Mouse (Mus musculus) limb, embryonic 12.5 days (tissue): ENCODE results near the gene Atg7. TPM values are rescaled to one million over a fixed set of nuclear protein-coding genes. Genes with fewer than 3 reads are reported as not detected.

Experiments used
- ATAC-seq: fragments of 200-750 bp; cut with Nextera tagmentation; 2 replicates; pipeline ENCODE4 v1.8.0; 2017; ENCODE audit warnings: low read depth, moderate TSS enrichment; ENCODE audit not compliant: insufficient number of reproducible peaks, insufficient read depth, low FRiP score, low TSS enrichment
- H3K27ac ChIP-seq: fragments of 300-500 bp; sonication (generic); 2 replicates; pipeline ENCODE4 v1.5.1; 2016; ENCODE audit warnings: mild to moderate bottlenecking, moderate library complexity
- H3K27me3 ChIP-seq: fragments of 300-500 bp; sonication (generic); 2 replicates; pipeline ENCODE4 v1.6.1; 2016; ENCODE audit warnings: mild to moderate bottlenecking, moderate library complexity
- H3K36me3 ChIP-seq: fragments of 300-500 bp; sonication (generic); 2 replicates; pipeline ENCODE4 v1.6.1; 2016; ENCODE audit warnings: mild to moderate bottlenecking, moderate library complexity
- H3K4me1 ChIP-seq: fragments of 300-500 bp; sonication (generic); replicated peaks from 2 replicates; pipeline ENCODE4 v1.6.1; 2016
- H3K4me2 ChIP-seq: fragments of 300-500 bp; sonication (generic); 2 replicates; pipeline ENCODE4 v1.6.1; 2016; ENCODE audit warnings: mild to moderate bottlenecking, moderate library complexity
- H3K4me3 ChIP-seq: fragments of 300-500 bp; sonication (generic); replicated peaks from 2 replicates; pipeline ENCODE4 v1.5.1; 2016; ENCODE audit warnings: mild to moderate bottlenecking
- H3K9ac ChIP-seq: fragments of 300-500 bp; sonication (generic); replicated peaks from 2 replicates; pipeline ENCODE4 v1.6.1; 2016; ENCODE audit warnings: mild to moderate bottlenecking, moderate library complexity
- H3K9me3 ChIP-seq: fragments of 300-500 bp; sonication (generic); 2 replicates; pipeline ENCODE4 v1.6.1; 2016; ENCODE audit warnings: mild to moderate bottlenecking, moderate library complexity
- WGBS: fragments of 180-500 bp; shearing (Covaris S2); methylation state at CpG from one replicate; pipeline ENCODE4 v1.1.7; 2016; 5-methylcytosine and 5-hydroxymethylcytosine counted together
- polyA plus RNA-seq: library from polyadenylated mRNA; unstranded; fragments of >200 nt; fragmentation: Nextera tagmentation; extraction: Ambion mirVana; gene quantifications from 2 replicates; pipeline ENCODE4 v1.2.1, GENCODE M21; 2016

Atg7 gene
- polyA plus RNA-seq, 1 experiment from 2014 or later: 17.1 TPM

- peak; percentile 60; the same call in 1 of the 2 replicates for ATAC-seq
- Histone ChIP-seq H3K4me2 (no peak overlapping the region), H3K4me3 (no peak overlapping the region), H3K27me3 (no peaks in the 10 kb centered on the region), H3K4me1 (peaks cover 56% of the 10 kb centered on the region), H3K9ac (0 out of 2 replicates have a peak overlapping the region, but pooled peaks have one; percentile 3), H3K27ac (peak overlapping the region; percentile 82), H3K9me3 (no peaks in the 10 kb centered on the region), H3K36me3 (no peaks in the 10 kb centered on the region)
- WGBS: 55% methylated on average over 7 of the region's 7 CpGs
Observed at GRCm38 (mm10) chr6:114715289-114716030, 72.6 kb downstream of the Atg7 start.

GRCm38 (mm10) chr6:114719100-114719499, 76.2 kb downstream of the Atg7 start:
- no peaks in the 10 kb centered on the region for H3K9me3 ChIP-seq
- H3K27me3 ChIP-seq: no peaks in the 10 kb centered on the region
- ATAC-seq: no peak
- no peak overlapping the region for H3K9ac ChIP-seq
- WGBS: 70% methylated on average over 5 of the region's 5 CpGs
- H3K4me1 ChIP-seq: peaks cover 32% of the 10 kb centered on the region
- H3K36me3 ChIP-seq: no peaks in the 10 kb centered on the region
- H3K4me3 ChIP-seq: no peak overlapping the region
- no peak overlapping the region for H3K4me2 ChIP-seq
- H3K27ac ChIP-seq: peak overlapping the region; percentile 8; the same call in 1 of the 2 replicates

- no peak overlapping the region for H3K4me2 ChIP-seq
- H3K27me3 ChIP-seq: no peaks in the 10 kb centered on the region
- no peaks in the 10 kb centered on the region for H3K36me3 ChIP-seq
- H3K27ac ChIP-seq: no peak overlapping the region
- H3K9ac ChIP-seq: no peak overlapping the region
- H3K9me3 ChIP-seq: no peaks in the 10 kb centered on the region
- WGBS: 72% methylated on average over 8 of the region's 8 CpGs
- H3K4me1 ChIP-seq: peaks cover 31% of the 10 kb centered on the region
- H3K4me3 ChIP-seq: no peak overlapping the region
- no peak for ATAC-seq
Observed at GRCm38 (mm10) chr6:114719665-114720064, 76.8 kb downstream of the Atg7 start.

GRCm38 (mm10) chr6:114722046-114722445, 79.1 kb downstream of the Atg7 start:
- 86% methylated on average over 5 of the region's 5 CpGs for WGBS
- H3K4me1 ChIP-seq: peaks cover 34% of the 10 kb centered on the region
- H3K27me3 ChIP-seq: no peaks in the 10 kb centered on the region
- no peaks in the 10 kb centered on the region for H3K36me3 ChIP-seq
- no peak for ATAC-seq
- H3K4me3 ChIP-seq: no peak overlapping the region
- H3K4me2 ChIP-seq: no peak overlapping the region
- H3K9ac ChIP-seq: no peak overlapping the region
- no peaks in the 10 kb centered on the region for H3K9me3 ChIP-seq
- H3K27ac ChIP-seq: no peak overlapping the region

- peaks cover 40% of the 10 kb centered on the region for H3K4me1 ChIP-seq
- H3K4me2 ChIP-seq: no peak overlapping the region
- WGBS: 26% methylated on average over 9 of the region's 9 CpGs
- ATAC-seq: no peak
- H3K27me3 ChIP-seq: no peaks in the 10 kb centered on the region
- H3K27ac ChIP-seq: no peak overlapping the region
- no peaks in the 10 kb centered on the region for H3K36me3 ChIP-seq
- H3K4me3 ChIP-seq: no peak overlapping the region
- H3K9ac ChIP-seq: 0 out of 2 replicates have a peak overlapping the region, but pooled peaks have one; percentile 3
- no peaks in the 10 kb centered on the region for H3K9me3 ChIP-seq
Observed at GRCm38 (mm10) chr6:114723925-114724324, 81.0 kb downstream of the Atg7 start.

GRCm38 (mm10) chr6:114724351-114724750, 81.5 kb downstream of the Atg7 start:
- Histone ChIP-seq H3K27ac (no peak overlapping the region), H3K4me2 (no peak overlapping the region)
- ATAC-seq: no peak

GRCm38 (mm10) chr6:114725147-114725575, 82.3 kb downstream of the Atg7 start:
- H3K9me3 ChIP-seq: no peaks in the 10 kb centered on the region
- H3K4me1 ChIP-seq: peaks cover 39% of the 10 kb centered on the region
- H3K27ac ChIP-seq: peak overlapping the region; percentile 50
- WGBS: 21% methylated on average over 8 of the region's 8 CpGs
- no peaks in the 10 kb centered on the region for H3K36me3 ChIP-seq
- no peak for ATAC-seq
- no peak overlapping the region for H3K4me2 ChIP-seq
- no peaks in the 10 kb centered on the region for H3K27me3 ChIP-seq
- H3K9ac ChIP-seq: no peak overlapping the region
- no peak overlapping the region for H3K4me3 ChIP-seq

More at GRCm38 (mm10) chr6:114724351-114724750, 81.5 kb downstream of the Atg7 start:
- Histone ChIP-seq H3K27me3 (no peaks in the 10 kb centered on the region), H3K9ac (0 out of 2 replicates have a peak overlapping the region, but pooled peaks have one; percentile 3), H3K4me3 (no peak overlapping the region), H3K9me3 (no peaks in the 10 kb centered on the region), H3K4me1 (peaks cover 38% of the 10 kb centered on the region), H3K36me3 (no peaks in the 10 kb centered on the region)
- 85% methylated on average over 7 of the region's 7 CpGs for WGBS

GRCm38 (mm10) chr6:114726681-114727080, 83.8 kb downstream of the Atg7 start:
- no peaks in the 10 kb centered on the region for H3K9me3 ChIP-seq
- 42% methylated on average over 11 of the region's 11 CpGs for WGBS
- no peaks in the 10 kb centered on the region for H3K27me3 ChIP-seq
- no peak overlapping the region for H3K4me3 ChIP-seq
- no peak for ATAC-seq
- no peaks in the 10 kb centered on the region for H3K36me3 ChIP-seq
- H3K4me1 ChIP-seq: peaks cover 43% of the 10 kb centered on the region
- peak overlapping the region; percentile 1; the same call in 1 of the 2 replicates for H3K4me2 ChIP-seq
- 0 out of 2 replicates have a peak overlapping the region, but pooled peaks have one; percentile 12 for H3K27ac ChIP-seq
- no peak overlapping the region for H3K9ac ChIP-seq

- WGBS: 67% methylated on average over 5 of the region's 5 CpGs
- H3K27ac ChIP-seq: no peak overlapping the region
- ATAC-seq: no peak
- H3K9ac ChIP-seq: no peak overlapping the region
- H3K4me2 ChIP-seq: no peak overlapping the region
- no peak overlapping the region for H3K4me3 ChIP-seq
- 0 out of 2 replicates have a peak, but pooled peaks cover 4% of the 10 kb centered on the region for H3K27me3 ChIP-seq
- H3K36me3 ChIP-seq: no peaks in the 10 kb centered on the region
- H3K9me3 ChIP-seq: no peaks in the 10 kb centered on the region; the same call in 1 of the 2 replicates
- H3K4me1 ChIP-seq: peaks cover 24% of the 10 kb centered on the region
Observed at GRCm38 (mm10) chr6:114733156-114733555, 90.3 kb downstream of the Atg7 start.

GRCm38 (mm10) chr6:114733681-114734080, 90.8 kb downstream of the Atg7 start:
- no peak overlapping the region for H3K4me3 ChIP-seq
- H3K27ac ChIP-seq: 0 out of 2 replicates have a peak overlapping the region, but pooled peaks have one; percentile 42
- no peak overlapping the region for H3K4me2 ChIP-seq
- 81% methylated on average over 3 of the region's 3 CpGs for WGBS
- H3K4me1 ChIP-seq: peaks cover 29% of the 10 kb centered on the region
- ATAC-seq: no peak
- no peaks in the 10 kb centered on the region; the same call in 1 of the 2 replicates for H3K9me3 ChIP-seq
- H3K27me3 ChIP-seq: 0 out of 2 replicates have a peak, but pooled peaks cover 7% of the 10 kb centered on the region
- no peak overlapping the region for H3K9ac ChIP-seq
- no peaks in the 10 kb centered on the region for H3K36me3 ChIP-seq

- 70% methylated on average over 3 of the region's 3 CpGs for WGBS
- Histone ChIP-seq H3K4me3 (no peak overlapping the region), H3K4me2 (no peak overlapping the region), H3K27ac (no peak overlapping the region), H3K36me3 (peaks cover 7% of the 10 kb centered on the region; the same call in 1 of the 2 replicates), H3K9ac (no peak overlapping the region), H3K9me3 (no peaks in the 10 kb centered on the region; the same call in 1 of the 2 replicates), H3K27me3 (0 out of 2 replicates have a peak, but pooled peaks cover 8% of the 10 kb centered on the region), H3K4me1 (peaks cover 26% of the 10 kb centered on the region; the same call in 1 of the 2 replicates)
- no peak for ATAC-seq
Observed at GRCm38 (mm10) chr6:114735054-114735453, 92.2 kb downstream of the Atg7 start.
